Mouse (Mus musculus) lung, embryonic 15.5 days (tissue): ENCODE measurements around the gene Zfp335. TPM values are rescaled to one million over a fixed set of nuclear protein-coding genes. Genes with fewer than 3 reads are reported as not detected.

Experiments
- ATAC-seq: fragments of 200-750 bp; cut with Nextera tagmentation; 2 replicates; pipeline ENCODE4 v1.8.0; 2017; ENCODE audit warnings: moderate number of reproducible peaks, borderline replicate concordance; ENCODE audit not compliant: low FRiP score, low TSS enrichment; ENCODE audit errors: extremely low read depth
- H3K27ac ChIP-seq: fragments of 300-500 bp; sonication (generic); 2 replicates; pipeline ENCODE4 v1.5.1; 2015; ENCODE audit warnings: moderate library complexity, mild to moderate bottlenecking, inconsistent platforms
- H3K27me3 ChIP-seq: fragments of 300-500 bp; sonication (generic); 2 replicates; pipeline ENCODE4 v1.6.1; 2015; ENCODE audit warnings: inconsistent platforms
- H3K36me3 ChIP-seq: fragments of 300-500 bp; sonication (generic); 2 replicates; pipeline ENCODE4 v1.6.1; 2015; ENCODE audit warnings: inconsistent platforms
- H3K4me1 ChIP-seq: fragments of 300-500 bp; sonication (generic); 2 replicates; pipeline ENCODE4 v1.6.1; 2015; ENCODE audit warnings: inconsistent platforms
- H3K4me2 ChIP-seq: fragments of 300-500 bp; sonication (generic); 2 replicates; pipeline ENCODE4 v1.6.1; 2015; ENCODE audit warnings: inconsistent platforms, mild to moderate bottlenecking, moderate library complexity
- H3K4me3 ChIP-seq: fragments of 300-500 bp; sonication (generic); 2 replicates; pipeline ENCODE4 v1.5.1; 2015; ENCODE audit warnings: mild to moderate bottlenecking, inconsistent platforms
- H3K9ac ChIP-seq: fragments of 300-500 bp; sonication (generic); 2 replicates; pipeline ENCODE4 v1.6.1; 2015; ENCODE audit warnings: inconsistent platforms
- H3K9me3 ChIP-seq: fragments of 300-500 bp; sonication (generic); 2 replicates; pipeline ENCODE4 v1.6.1; 2016; ENCODE audit warnings: inconsistent platforms
- WGBS: fragments of 180-500 bp; shearing (Covaris S2); methylation state at CpG from one replicate; pipeline ENCODE4 v1.1.7; 2015; 5-methylcytosine and 5-hydroxymethylcytosine counted together
- polyA plus RNA-seq: library from polyadenylated mRNA; unstranded; fragments of >200 nt; fragmentation: Nextera tagmentation; extraction: Ambion mirVana; gene quantifications from 2 replicates; pipeline ENCODE4 v1.2.1, GENCODE M21; 2015

The Zfp335 gene
- polyA plus RNA-seq: 12.4 and 13.2 TPM in 2 replicates

DNA sequence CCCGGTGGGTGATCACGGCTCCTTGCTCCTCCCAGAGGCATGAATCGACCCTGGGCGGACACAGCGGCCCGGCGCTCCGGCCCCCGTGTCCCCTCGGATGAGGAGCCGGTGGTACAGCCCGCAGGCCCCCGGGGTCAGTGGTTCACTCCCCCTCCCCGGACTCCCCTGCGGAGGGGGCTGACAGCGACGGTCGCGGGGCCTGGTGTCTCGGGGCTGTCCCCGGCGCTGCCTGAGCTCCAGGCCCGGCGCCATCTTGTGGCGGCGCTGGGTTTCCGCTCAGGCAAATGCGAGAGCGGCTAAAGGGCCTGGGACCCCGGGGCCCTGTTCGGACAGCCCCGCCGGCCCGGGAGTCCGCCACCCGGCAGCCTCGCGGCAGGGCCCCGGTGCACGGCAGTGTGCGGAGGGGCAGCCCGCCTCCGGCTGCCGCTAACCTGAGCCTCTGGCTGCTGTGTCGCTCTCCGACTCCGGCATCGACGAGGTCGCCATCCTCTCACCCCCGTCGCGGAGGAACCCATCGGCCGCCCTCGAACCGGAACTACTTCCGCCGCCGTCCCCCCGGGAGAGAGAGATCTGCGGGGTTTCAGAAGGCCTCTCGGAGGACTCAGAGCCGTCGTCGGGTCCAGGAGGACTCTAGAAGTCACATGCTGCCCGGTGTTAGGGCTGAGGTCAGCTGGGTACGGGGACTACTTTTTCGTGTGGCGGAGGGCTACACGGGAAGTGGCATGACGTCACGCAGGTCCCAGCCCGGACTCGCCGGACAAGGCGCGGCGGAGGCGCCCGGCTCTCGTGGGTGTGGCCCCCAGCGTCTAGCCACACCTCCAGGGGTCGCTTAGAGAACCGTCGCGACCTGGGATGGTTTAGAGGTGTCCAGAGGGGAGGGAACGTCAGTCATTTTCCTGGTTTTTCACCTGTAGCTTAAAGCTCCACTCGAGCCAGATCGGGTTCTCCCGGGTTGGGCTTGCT lies at the start of gene Zfp335:
Zfp335 (minus strand) TSS at position 672 of the 963 bp plus-strand sequence.
- Histone ChIP-seq H3K36me3 (peaks cover 29% of the 10 kb centered on the region), H3K27me3 (no peaks in the 10 kb centered on the region), H3K4me2 (peak within 1 kb of the TSS; percentile 71), H3K4me3 (peak within 1 kb of the TSS; percentile 88), H3K27ac (peak within 1 kb of the TSS; percentile 99), H3K4me1 (peaks cover 23% of the 10 kb centered on the region), H3K9me3 (no peaks in the 10 kb centered on the region; the same call in 1 of the 2 replicates), H3K9ac (peak within 1 kb of the TSS; percentile 90)
- peak; percentile 87 for ATAC-seq
- under 1% methylated on average over 91 of the region's 91 CpGs for WGBS

DNA sequence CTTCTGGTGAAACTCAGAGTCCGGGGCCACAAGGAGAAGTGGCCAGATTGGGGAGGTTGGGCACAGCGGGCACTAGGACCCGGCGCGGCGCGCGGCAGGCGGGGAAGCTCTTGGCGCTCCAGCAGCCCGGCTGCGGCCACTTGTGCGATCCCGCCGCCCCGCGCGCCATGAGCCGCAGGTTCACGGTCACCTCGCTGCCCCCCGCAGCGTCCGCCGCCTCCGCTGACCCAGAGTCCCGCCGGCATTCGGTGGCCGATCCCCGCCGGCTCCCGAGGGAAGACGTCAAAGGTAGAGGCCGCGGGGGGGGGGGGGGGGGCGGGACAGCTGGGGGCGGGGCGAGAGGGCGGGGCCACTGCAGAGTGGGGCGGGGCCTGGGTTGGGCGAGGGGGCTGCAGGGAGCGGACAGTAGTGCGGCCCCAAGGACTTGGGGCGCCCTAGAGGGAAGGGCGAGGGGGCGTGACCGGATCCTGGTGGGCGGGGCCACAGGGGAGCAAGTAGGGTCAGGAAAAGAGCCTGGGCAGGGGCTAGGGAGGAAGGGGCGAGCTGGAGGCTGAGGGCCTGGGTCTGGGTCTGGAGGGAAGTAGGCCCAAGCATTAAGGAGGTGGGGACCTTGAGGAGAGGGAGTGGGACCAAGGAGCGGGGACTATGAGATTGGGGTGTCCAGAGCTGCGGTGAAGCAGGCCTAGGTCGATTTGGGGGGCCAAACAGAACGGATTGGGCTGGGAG lies 49.3 kb upstream of the Zfp335 start, which contains the start of gene Slc12a5:
Slc12a5 (plus strand) TSS at position 87 of the 726 bp plus-strand sequence.
- WGBS: 2% methylated on average over 48 of the region's 54 CpGs
- Histone ChIP-seq H3K4me2 (peak within 1 kb of the TSS; percentile 74), H3K9me3 (no peaks in the 10 kb centered on the region), H3K27ac (no peak within 1 kb of the TSS), H3K36me3 (no peaks in the 10 kb centered on the region), H3K4me1 (peaks cover 10% of the 10 kb centered on the region; the same call in 1 of the 2 replicates), H3K9ac (0 out of 2 replicates have a peak within 1 kb of the TSS, but pooled peaks have one; percentile 23), H3K27me3 (peaks cover 23% of the 10 kb centered on the region; the same call in 1 of the 2 replicates), H3K4me3 (peak within 1 kb of the TSS; percentile 56)
- ATAC-seq: peak; percentile 82

DNA sequence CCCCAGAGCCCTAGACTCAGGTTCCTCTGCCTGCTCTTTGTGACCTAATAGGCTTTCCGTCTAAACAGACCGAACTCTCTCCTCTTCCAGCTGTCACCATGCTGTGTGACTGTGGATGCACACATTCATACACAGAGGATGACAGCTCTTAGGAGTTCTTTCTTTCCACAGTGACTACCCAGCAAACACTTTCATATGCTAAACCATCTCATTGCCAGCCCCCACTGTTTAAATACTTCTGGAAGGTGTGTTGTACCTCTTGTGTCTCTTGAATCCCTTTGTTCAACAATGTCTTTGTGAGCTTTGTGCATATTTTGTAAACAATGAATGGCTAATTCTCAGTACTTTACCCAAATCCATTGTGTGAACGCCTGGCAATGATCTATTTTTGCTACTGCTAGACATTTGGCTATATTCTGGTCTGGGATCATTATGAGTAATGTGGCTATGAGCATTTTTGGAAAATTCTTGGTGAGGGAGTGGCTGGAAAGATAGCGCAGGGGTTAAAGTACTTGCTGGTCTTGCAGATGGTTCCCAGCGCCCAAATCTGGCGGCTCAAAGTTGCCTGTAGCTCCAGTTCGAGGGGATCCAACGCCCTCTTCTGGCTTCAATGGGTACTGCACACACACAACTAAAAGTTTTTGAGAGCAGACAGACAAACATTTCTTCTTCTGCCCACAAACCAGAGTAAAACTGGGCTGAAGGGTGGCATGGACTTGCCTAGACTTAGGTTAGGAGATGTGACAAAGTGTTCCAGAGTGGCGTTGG lies 46.2 kb upstream of the Zfp335 start:
- no peaks in the 10 kb centered on the region for H3K36me3 ChIP-seq
- no peak for ATAC-seq
- peaks cover 32% of the 10 kb centered on the region for H3K27me3 ChIP-seq
- WGBS: 61% methylated on average over 9 of the region's 9 CpGs
- peaks cover 13% of the 10 kb centered on the region; the same call in 1 of the 2 replicates for H3K4me1 ChIP-seq
- no peak overlapping the region for H3K4me3 ChIP-seq
- H3K4me2 ChIP-seq: no peak overlapping the region
- H3K9ac ChIP-seq: no peak overlapping the region
- no peak overlapping the region for H3K27ac ChIP-seq
- H3K9me3 ChIP-seq: no peaks in the 10 kb centered on the region

GRCm38 (mm10) chr2:164956195-164956594 lies 44.6 kb upstream of the Zfp335 start:
- no peak for ATAC-seq
- Histone ChIP-seq H3K27ac (no peak overlapping the region), H3K4me3 (no peak overlapping the region), H3K27me3 (peaks cover 43% of the 10 kb centered on the region), H3K4me1 (peaks cover 9% of the 10 kb centered on the region; the same call in 1 of the 2 replicates), H3K9ac (no peak overlapping the region), H3K4me2 (no peak overlapping the region), H3K36me3 (no peaks in the 10 kb centered on the region), H3K9me3 (no peaks in the 10 kb centered on the region)
- WGBS: 50% methylated on average over 5 of the region's 5 CpGs

- Histone ChIP-seq H3K27ac (no peak overlapping the region), H3K27me3 (peaks cover 48% of the 10 kb centered on the region), H3K36me3 (no peaks in the 10 kb centered on the region), H3K4me1 (peaks cover 5% of the 10 kb centered on the region; the same call in 1 of the 2 replicates), H3K4me3 (no peak overlapping the region), H3K9ac (no peak overlapping the region), H3K4me2 (no peak overlapping the region), H3K9me3 (no peaks in the 10 kb centered on the region)
- ATAC-seq: no peak
- WGBS: 71% methylated on average over 4 of the region's 4 CpGs
These were observed 44.2 kb upstream of the Zfp335 start for GRCm38 (mm10) chr2:164955725-164956124.

DNA sequence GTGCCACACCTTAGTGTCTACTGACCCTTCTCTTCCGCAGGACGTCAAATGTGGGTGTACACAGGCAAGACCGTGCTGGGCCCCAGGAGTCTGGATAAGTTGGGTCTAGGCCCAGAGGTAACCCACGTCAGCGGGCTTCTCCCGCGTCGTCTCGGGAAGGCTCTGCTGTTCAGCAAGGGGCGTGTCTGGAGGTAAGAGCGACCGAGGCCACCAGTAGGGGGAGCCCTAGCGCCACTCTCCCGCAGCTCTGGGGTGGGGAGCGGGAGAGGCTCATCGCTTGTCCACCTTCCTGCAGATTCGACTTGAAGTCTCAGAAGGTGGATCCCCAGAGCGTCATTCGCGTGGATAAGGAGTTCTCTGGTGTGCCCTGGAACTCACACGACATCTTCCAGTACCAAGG lies 41.7 kb upstream of the Zfp335 start:
- H3K9me3 ChIP-seq: no peaks in the 10 kb centered on the region
- peak; percentile 65; the same call in 1 of the 2 replicates for ATAC-seq
- peaks cover 73% of the 10 kb centered on the region for H3K27me3 ChIP-seq
- H3K4me1 ChIP-seq: 0 out of 2 replicates have a peak, but pooled peaks cover 3% of the 10 kb centered on the region
- no peaks in the 10 kb centered on the region for H3K36me3 ChIP-seq
- no peak overlapping the region for H3K4me3 ChIP-seq
- under 1% methylated on average over 21 of the region's 21 CpGs for WGBS
- no peak overlapping the region for H3K4me2 ChIP-seq
- no peak overlapping the region for H3K27ac ChIP-seq
- no peak overlapping the region for H3K9ac ChIP-seq

DNA sequence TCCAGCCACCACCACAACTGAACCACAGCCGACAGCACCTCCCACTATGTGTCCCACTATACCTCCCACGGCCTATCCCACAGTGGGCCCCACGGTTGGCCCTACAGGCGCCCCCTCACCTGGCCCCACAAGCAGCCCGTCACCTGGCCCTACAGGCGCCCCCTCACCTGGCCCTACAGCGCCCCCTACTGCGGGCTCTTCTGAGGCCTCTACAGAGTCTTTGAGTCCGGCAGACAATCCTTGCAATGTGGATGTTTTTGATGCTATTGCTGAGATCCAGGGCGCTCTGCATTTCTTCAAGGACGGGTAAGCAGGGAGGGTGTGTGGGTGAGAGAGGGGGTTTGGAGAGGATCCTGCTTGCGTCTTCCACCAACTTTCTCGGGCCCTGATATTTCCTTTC lies 40.9 kb upstream of the Zfp335 start:
- Histone ChIP-seq H3K36me3 (no peaks in the 10 kb centered on the region), H3K9ac (no peak overlapping the region), H3K4me1 (0 out of 2 replicates have a peak, but pooled peaks cover 3% of the 10 kb centered on the region), H3K4me2 (no peak overlapping the region), H3K27ac (no peak overlapping the region), H3K4me3 (no peak overlapping the region), H3K9me3 (no peaks in the 10 kb centered on the region), H3K27me3 (peaks cover 78% of the 10 kb centered on the region)
- no peak for ATAC-seq
- 39% methylated on average over 13 of the region's 13 CpGs for WGBS

- H3K4me2 ChIP-seq: no peak overlapping the region
- WGBS: 79% methylated on average over 4 of the region's 4 CpGs
- no peaks in the 10 kb centered on the region for H3K9me3 ChIP-seq
- H3K9ac ChIP-seq: no peak overlapping the region
- no peak overlapping the region for H3K27ac ChIP-seq
- 0 out of 2 replicates have a peak, but pooled peaks cover 3% of the 10 kb centered on the region for H3K4me1 ChIP-seq
- H3K27me3 ChIP-seq: peaks cover 82% of the 10 kb centered on the region
- ATAC-seq: no peak
- no peaks in the 10 kb centered on the region for H3K36me3 ChIP-seq
- no peak overlapping the region for H3K4me3 ChIP-seq
These were observed 40.2 kb upstream of the Zfp335 start for GRCm38 (mm10) chr2:164951745-164952144.

- Histone ChIP-seq H3K9me3 (no peaks in the 10 kb centered on the region), H3K4me2 (no peak overlapping the region), H3K27me3 (peaks cover 88% of the 10 kb centered on the region), H3K4me1 (0 out of 2 replicates have a peak, but pooled peaks cover 3% of the 10 kb centered on the region), H3K9ac (no peak overlapping the region), H3K4me3 (no peak overlapping the region), H3K36me3 (no peaks in the 10 kb centered on the region), H3K27ac (no peak overlapping the region)
- no peak for ATAC-seq
- 23% methylated on average over 13 of the region's 13 CpGs for WGBS
These were observed 38.9 kb upstream of the Zfp335 start for GRCm38 (mm10) chr2:164950501-164950900.

- no peaks in the 10 kb centered on the region for H3K9me3 ChIP-seq
- 0 out of 2 replicates have a peak, but pooled peaks cover 3% of the 10 kb centered on the region for H3K4me1 ChIP-seq
- H3K27me3 ChIP-seq: peaks cover 83% of the 10 kb centered on the region
- no peak overlapping the region for H3K9ac ChIP-seq
- H3K4me2 ChIP-seq: 0 out of 2 replicates have a peak overlapping the region, but pooled peaks have one; percentile 26
- 6% methylated on average over 25 of the region's 25 CpGs for WGBS
- no peak for ATAC-seq
- no peaks in the 10 kb centered on the region for H3K36me3 ChIP-seq
- H3K27ac ChIP-seq: no peak overlapping the region
- H3K4me3 ChIP-seq: peak overlapping the region; percentile 2; the same call in 1 of the 2 replicates
These were observed 37.4 kb upstream of the Zfp335 start for GRCm38 (mm10) chr2:164948962-164949361.

- no peak overlapping the region for H3K27ac ChIP-seq
- WGBS: 7% methylated on average over 6 of the region's 7 CpGs
- H3K4me3 ChIP-seq: no peak overlapping the region
- H3K27me3 ChIP-seq: peaks cover 74% of the 10 kb centered on the region
- 0 out of 2 replicates have a peak, but pooled peaks cover under 1% of the 10 kb centered on the region for H3K4me1 ChIP-seq
- no peak overlapping the region for H3K9ac ChIP-seq
- no peak overlapping the region for H3K4me2 ChIP-seq
- no peak for ATAC-seq
- H3K36me3 ChIP-seq: no peaks in the 10 kb centered on the region
- H3K9me3 ChIP-seq: no peaks in the 10 kb centered on the region
These were observed 36.4 kb upstream of the Zfp335 start for GRCm38 (mm10) chr2:164947930-164948329.
